Mouse (Mus musculus): ENCODE data around the gene Fbxo39.
A peak's percentile ranks its signal among the peaks of the same experiment; 100 is the strongest.
"Not testable (repeated sequence)": the region's sequence is repeated elsewhere in the genome, so short reads cannot be mapped to it uniquely, and the experiment has no call there.

Gene Fbxo39

GRCm38 (mm10) chr11:72311355-72312001, 2.8 kb upstream of the Fbxo39 start:
- no peak for DNase-seq (ENCODE audit: low spot score in 2 of 2)

GRCm38 (mm10) chr11:72318026-72318425, 3.8 kb downstream of the Fbxo39 start:
- no peak for DNase-seq (ENCODE audit: low spot score in 2 of 2)

- DNase-seq (ENCODE audit: low spot score in 2 of 2) = no peak
Measured at GRCm38 (mm10) chr11:72324431-72324830, 10.2 kb downstream of the Fbxo39 start.

- no peak for DNase-seq (ENCODE audit: low spot score in 2 of 2)
Measured at GRCm38 (mm10) chr11:72325701-72326100, 11.5 kb downstream of the Fbxo39 start.

- DNase-seq (ENCODE audit: low spot score in 2 of 2) = no peak
Measured at GRCm38 (mm10) chr11:72332951-72333667, 18.9 kb downstream of the Fbxo39 start.

- no peak for DNase-seq (ENCODE audit: low spot score in 2 of 2)
Measured at GRCm38 (mm10) chr11:72334653-72335052, 20.4 kb downstream of the Fbxo39 start.

GRCm38 (mm10) chr11:72336726-72337125, 22.5 kb downstream of the Fbxo39 start:
- no peak for DNase-seq (ENCODE audit: low spot score in 2 of 2)

GRCm38 (mm10) chr11:72338437-72338871, 24.2 kb downstream of the Fbxo39 start:
- no peak for DNase-seq (ENCODE audit: low spot score in 2 of 2)

GRCm38 (mm10) chr11:72339716-72340115, 25.5 kb downstream of the Fbxo39 start:
- no peak for DNase-seq (ENCODE audit: low spot score in 2 of 2)

- DNase-seq (ENCODE audit: low spot score in 2 of 2) = peak; percentile 49 to 63
Measured at GRCm38 (mm10) chr11:72342549-72343237, 28.4 kb downstream of the Fbxo39 start.

- not testable (repeated sequence) for DNase-seq (ENCODE audit: low spot score in 2 of 2)
Measured at GRCm38 (mm10) chr11:72343238-72343625, 29.0 kb downstream of the Fbxo39 start.

GRCm38 (mm10) chr11:72343904-72344303, 29.7 kb downstream of the Fbxo39 start:
- no peak for DNase-seq (ENCODE audit: low spot score in 2 of 2)

- no peak for DNase-seq (ENCODE audit: low spot score in 2 of 2)
Measured at GRCm38 (mm10) chr11:72344486-72344885, 30.2 kb downstream of the Fbxo39 start.

GRCm38 (mm10) chr11:72348563-72348962, 34.3 kb downstream of the Fbxo39 start:
- DNase-seq (ENCODE audit: low spot score in 2 of 2) = no peak

GRCm38 (mm10) chr11:72349016-72349415, 34.8 kb downstream of the Fbxo39 start:
- no peak for DNase-seq (ENCODE audit: low spot score in 2 of 2)

- DNase-seq (ENCODE audit: low spot score in 2 of 2) = no peak
Measured at GRCm38 (mm10) chr11:72349652-72350051, 35.4 kb downstream of the Fbxo39 start.

- DNase-seq (ENCODE audit: low spot score in 2 of 2) = no peak
Measured at GRCm38 (mm10) chr11:72352272-72352671, 38.0 kb downstream of the Fbxo39 start.

GRCm38 (mm10) chr11:72353186-72353585, 38.9 kb downstream of the Fbxo39 start:
- DNase-seq (ENCODE audit: low spot score in 2 of 2) = no peak

GRCm38 (mm10) chr11:72354971-72355728, 40.9 kb downstream of the Fbxo39 start:
- DNase-seq (ENCODE audit: low spot score in 2 of 2) = peak; percentile 42 to 64

GRCm38 (mm10) chr11:72361385-72362346, 47.4 kb downstream of the Fbxo39 start:
- peak in 1 of 2 experiments; percentile 53 for DNase-seq (ENCODE audit: low spot score in 2 of 2)

GRCm38 (mm10) chr11:72362347-72362741, 48.1 kb downstream of the Fbxo39 start, which contains the start of gene Tekt1:
Gene Tekt1 (minus strand): TSS chr11:72362442.
- no peak for DNase-seq (ENCODE audit: low spot score in 2 of 2)

Data from urinary bladder, postnatal 36 days (tissue).